Mouse (Mus musculus) erythroblast, embryonic 14.5 days (primary cell): Measurements from ENCODE around the gene Cd163.

Source experiments
- GATA1 ChIP-seq: IDR thresholded peaks from 2 replicates; pipeline ENCODE4 v1.6.1; 2012; ENCODE audit warnings: low read length, inconsistent platforms, mixed read lengths
- TAL1 ChIP-seq: IDR thresholded peaks from 3 replicates; pipeline ENCODE4 v1.6.1; 2012; ENCODE audit warnings: low read length, inconsistent platforms, mixed read lengths

GRCm38 (mm10) chr6:124282731-124283130 is 21.7 kb upstream of the Cd163 start:
- TF ChIP-seq GATA1: no peak
- TF ChIP-seq TAL1: no peak
